Mouse (Mus musculus): ENCODE results near the gene Abca6.

Gene Abca6

GRCm38 (mm10) chr11:110251534-110251933 lies at the start of gene Abca6:
Gene Abca6 (minus strand): TSS chr11:110251776.
- peak; percentile 5 for DNase-seq (ENCODE audit: low read depth, low spot score)

DNA sequence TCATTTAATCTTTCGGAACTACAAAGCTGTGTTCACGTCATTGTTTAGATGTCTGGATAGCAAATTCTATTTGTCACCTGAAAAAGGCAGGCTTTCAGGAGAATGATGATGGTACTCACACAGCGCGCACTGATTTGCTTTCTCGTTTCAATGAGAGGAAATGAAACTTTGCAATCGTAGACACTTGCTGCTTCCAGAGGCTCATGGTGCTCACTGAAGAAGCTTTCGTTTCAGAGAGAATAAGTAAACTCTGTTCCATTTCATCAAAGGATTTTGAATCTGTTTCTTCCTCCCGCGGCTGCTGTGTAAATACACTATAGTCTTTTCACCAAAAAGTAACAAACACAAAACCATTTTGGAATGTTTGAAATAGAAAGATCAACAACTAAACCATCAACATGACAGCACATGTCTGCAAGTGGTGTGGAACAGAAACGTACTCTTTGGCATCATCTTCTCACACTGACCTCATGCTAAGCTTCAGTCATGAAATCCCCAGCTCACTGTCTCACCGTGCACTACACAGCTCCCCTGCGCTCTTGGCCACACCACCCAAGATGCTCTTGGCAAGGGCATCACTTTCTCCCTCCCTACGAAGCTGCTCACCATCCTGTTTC lies 46.4 kb upstream of the Abca6 start:
- no peak for DNase-seq (ENCODE audit: low read depth, low spot score)

GRCm38 (mm10) chr11:110290586-110290985 lies 39.0 kb upstream of the Abca6 start:
- no peak for DNase-seq (ENCODE audit: low read depth, low spot score)

GRCm38 (mm10) chr11:110288423-110288822 lies 36.8 kb upstream of the Abca6 start:
- DNase-seq (ENCODE audit: low read depth, low spot score), result no peak

- no peak for DNase-seq (ENCODE audit: low read depth, low spot score)
Measured at GRCm38 (mm10) chr11:110287694-110288093, 36.1 kb upstream of the Abca6 start.

DNA sequence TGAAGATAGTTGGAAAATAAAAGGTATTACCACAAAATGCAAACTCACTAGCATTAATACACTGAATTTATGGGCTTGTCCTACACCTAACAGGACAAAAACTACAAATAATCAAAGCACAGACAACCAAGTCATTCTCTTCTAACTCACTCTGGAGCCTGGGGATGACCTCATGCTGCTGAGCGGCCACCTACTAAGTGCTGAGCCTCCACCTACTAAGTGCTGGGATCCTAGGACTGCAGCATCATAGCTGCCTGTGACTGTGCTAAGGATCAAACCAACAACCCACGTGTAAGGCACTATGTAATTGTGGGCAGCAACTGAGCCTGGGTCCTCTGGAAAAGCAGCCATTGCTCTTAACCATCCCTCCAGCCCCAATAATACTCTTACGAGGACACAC lies 34.8 kb upstream of the Abca6 start:
- no peak for DNase-seq (ENCODE audit: low read depth, low spot score)

GRCm38 (mm10) chr11:110284849-110285248 lies 33.3 kb upstream of the Abca6 start:
- no peak for DNase-seq (ENCODE audit: low read depth, low spot score)

GRCm38 (mm10) chr11:110284185-110284787 lies 32.7 kb upstream of the Abca6 start:
- DNase-seq (ENCODE audit: low read depth, low spot score), result no peak

GRCm38 (mm10) chr11:110274794-110275193 lies 23.2 kb upstream of the Abca6 start:
- no peak for DNase-seq (ENCODE audit: low read depth, low spot score)

DNA sequence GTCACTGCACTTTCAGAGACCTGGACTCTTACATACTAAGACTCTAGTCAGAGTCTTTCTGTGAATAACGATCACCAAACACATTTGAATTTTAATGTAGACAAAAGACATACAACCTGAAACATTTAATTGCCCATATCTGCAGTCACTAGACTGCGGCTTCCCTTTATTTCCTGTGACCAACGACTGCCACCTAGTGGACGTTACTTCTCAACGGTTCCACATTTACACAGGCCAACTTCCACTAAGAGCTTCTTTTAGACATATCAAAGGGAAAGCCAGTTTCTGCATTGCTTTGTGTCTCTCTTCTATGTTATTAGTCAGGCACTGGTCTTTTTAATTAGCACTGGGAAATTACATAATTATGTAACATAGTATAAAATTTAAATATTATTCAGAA lies 20.2 kb upstream of the Abca6 start:
- peak; percentile 82 for DNase-seq (ENCODE audit: low read depth, low spot score)

- peak; percentile 83 for DNase-seq (ENCODE audit: low read depth, low spot score)
Measured at GRCm38 (mm10) chr11:110268244-110268844, 16.8 kb upstream of the Abca6 start.

GRCm38 (mm10) chr11:110267232-110267631 lies 15.7 kb upstream of the Abca6 start:
- DNase-seq (ENCODE audit: low read depth, low spot score), result no peak

DNA sequence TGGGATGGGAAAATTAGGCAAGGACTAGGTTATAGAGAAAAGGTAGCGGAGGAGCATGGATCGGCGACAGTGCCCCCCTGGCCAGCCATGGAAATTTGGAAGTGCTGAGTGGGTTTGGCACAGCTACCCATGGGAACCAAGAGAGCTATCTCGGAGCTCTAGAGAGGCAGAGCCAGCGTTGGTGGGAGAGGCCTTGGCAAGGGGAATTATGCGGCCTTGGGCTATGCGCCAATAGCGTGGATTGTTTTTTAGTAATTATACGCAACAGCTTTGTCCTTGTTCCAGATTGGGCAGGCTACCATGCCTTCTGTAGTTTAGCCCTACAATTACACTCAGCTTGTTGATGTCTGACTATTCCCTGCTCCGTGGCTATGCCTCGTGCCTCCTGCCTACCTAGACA lies 15.2 kb upstream of the Abca6 start:
- no peak for DNase-seq (ENCODE audit: low read depth, low spot score)

DNA sequence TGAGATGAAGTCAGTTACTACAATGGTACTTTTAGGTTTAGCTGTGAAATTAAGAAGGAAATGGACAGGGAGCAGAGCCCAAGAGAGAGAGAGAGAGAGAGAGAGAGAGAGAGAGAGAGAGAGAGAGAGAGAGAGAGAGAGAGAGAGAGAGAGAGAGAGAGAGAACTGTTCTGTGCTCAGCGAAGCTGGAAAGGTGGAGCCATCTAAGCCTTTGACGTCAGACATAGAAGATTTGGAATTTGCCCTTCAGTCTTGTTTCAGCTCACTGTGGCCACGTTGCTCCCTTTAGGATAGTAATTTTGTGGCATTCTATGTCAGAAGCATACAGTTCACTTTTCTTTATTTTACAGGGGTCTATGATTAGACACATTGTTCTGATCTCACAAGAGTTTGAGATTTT lies 10.3 kb upstream of the Abca6 start:
- DNase-seq (ENCODE audit: low read depth, low spot score), result no peak

DNA sequence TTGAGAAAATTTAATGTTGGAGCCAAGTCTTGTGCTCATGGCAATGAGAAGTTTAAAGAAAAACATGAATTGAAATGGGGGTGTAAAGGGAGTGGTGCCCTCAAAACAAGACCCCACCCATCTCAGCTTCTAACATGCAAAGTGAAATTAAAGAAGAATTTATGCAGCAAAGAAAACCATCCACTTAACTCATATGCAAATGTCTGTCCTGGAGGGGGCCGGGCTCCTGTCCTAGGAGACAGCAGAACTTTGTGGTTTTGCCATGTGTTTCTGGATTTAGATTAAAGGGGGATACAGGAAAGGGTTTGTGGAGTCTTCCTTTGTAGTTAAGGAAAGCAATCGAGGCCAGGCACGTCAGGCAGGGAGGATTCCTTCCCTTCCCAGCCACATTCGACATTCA lies 6.3 kb upstream of the Abca6 start:
- no peak for DNase-seq (ENCODE audit: low read depth, low spot score)

GRCm38 (mm10) chr11:110257061-110257460 lies 5.5 kb upstream of the Abca6 start:
- DNase-seq (ENCODE audit: low read depth, low spot score), result no peak

- DNase-seq (ENCODE audit: low read depth, low spot score), result no peak
Measured at GRCm38 (mm10) chr11:110252256-110252655, 680 bp upstream of the Abca6 start.

DNA sequence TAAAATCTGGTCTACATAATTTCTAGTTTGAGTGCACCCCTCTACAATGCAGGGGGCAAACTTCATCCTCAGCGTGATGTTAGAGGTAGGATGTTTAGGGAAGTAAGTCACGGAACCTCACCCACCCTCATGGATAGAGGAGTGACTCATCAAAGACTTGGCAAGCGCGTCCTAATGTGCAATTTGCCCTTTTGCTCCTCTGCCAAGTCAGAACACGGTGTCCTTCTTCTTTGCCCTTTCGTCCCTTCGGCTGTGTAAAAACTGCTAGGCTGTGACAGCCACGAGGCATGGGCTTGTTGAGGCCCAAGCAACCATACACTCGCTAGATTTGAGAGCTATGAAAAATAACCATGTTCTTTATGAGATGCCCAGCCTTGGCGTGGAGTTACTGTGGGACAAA lies 6.8 kb downstream of the Abca6 start:
- DNase-seq (ENCODE audit: low read depth, low spot score), result no peak

GRCm38 (mm10) chr11:110237466-110237865 lies 14.1 kb downstream of the Abca6 start:
- DNase-seq (ENCODE audit: low read depth, low spot score), result no peak

- DNase-seq (ENCODE audit: low read depth, low spot score), result no peak
Measured at GRCm38 (mm10) chr11:110232975-110233374, 18.6 kb downstream of the Abca6 start.

DNA sequence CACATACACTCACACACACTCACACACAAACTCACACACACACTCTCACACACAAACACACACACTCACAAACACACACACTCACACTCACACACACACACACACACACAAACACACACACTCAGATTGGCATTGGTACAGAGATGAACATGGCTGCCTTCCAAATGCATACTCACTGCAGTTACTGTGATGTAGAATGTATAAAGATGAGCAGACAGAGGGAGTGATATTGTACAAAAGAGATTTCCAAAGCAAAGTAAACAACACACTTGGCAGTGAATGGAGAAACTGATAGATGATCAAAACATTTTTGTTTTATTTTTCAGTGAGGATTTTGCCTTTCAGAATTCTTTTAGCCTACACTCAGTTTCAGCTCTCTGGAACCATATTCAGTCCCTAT lies 34.5 kb downstream of the Abca6 start:
- no peak for DNase-seq (ENCODE audit: low read depth, low spot score)

- DNase-seq (ENCODE audit: low read depth, low spot score), result no peak
Measured at GRCm38 (mm10) chr11:110203930-110204329, 47.6 kb downstream of the Abca6 start.

DNA sequence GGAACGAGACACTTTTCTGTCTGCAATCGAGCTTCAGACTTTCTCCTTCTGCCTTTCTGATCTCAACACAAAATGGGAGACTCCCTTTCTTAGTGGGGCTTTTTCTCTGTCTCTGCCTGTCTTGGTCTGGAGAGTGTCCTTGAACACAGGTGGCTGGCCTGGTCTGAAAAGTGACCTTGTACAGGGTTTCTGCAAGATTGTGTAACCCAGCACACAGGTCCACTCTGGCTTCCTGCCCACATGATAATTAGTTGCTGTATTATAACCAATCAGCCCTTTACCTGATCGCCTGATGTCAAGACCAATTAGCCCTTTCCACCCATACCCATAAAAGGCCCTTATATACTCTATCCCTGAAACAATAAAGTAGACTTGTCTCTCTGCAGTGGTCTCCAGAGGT lies 52.7 kb downstream of the Abca6 start:
- no peak for DNase-seq (ENCODE audit: low read depth, low spot score)
